Mouse (Mus musculus) ES-Bruce4 (cell line): ENCODE results near the gene Traf4. TPM values are rescaled to one million over a fixed set of nuclear protein-coding genes. Genes with fewer than 3 reads are reported as not detected.
"Not testable (repeated sequence)": the region's sequence is repeated elsewhere in the genome, so short reads cannot be mapped to it uniquely, and the experiment has no call there.

Experiments
- H3K27ac ChIP-seq: 2 replicates; pipeline ENCODE4 v1.5.1; 2012; ENCODE audit warnings: low read length, inconsistent platforms; ENCODE audit not compliant: insufficient read depth
- H3K27me3 ChIP-seq: 2 replicates; pipeline ENCODE4 v1.6.1; 2012; ENCODE audit warnings: mild to moderate bottlenecking, low read length, inconsistent platforms; ENCODE audit not compliant: control insufficient read depth, poor library complexity, insufficient read depth, severe bottlenecking
- H3K36me3 ChIP-seq: 2 replicates; pipeline ENCODE4 v1.6.1; 2012; ENCODE audit warnings: inconsistent platforms, mild to moderate bottlenecking, low read length, moderate library complexity; ENCODE audit not compliant: control insufficient read depth, poor library complexity, insufficient read depth, severe bottlenecking
- H3K4me1 ChIP-seq: one replicate; pipeline ENCODE4 v1.8.1; 2011; ENCODE audit warnings: low read length; ENCODE audit not compliant: control insufficient read depth, insufficient read depth
- H3K4me3 ChIP-seq: 2 replicates; pipeline ENCODE4 v1.5.1; 2011; ENCODE audit warnings: low read depth, mild to moderate bottlenecking, low read length
- H3K9ac ChIP-seq: 2 replicates; pipeline ENCODE4 v1.6.1; 2012; ENCODE audit warnings: low read depth, mild to moderate bottlenecking, inconsistent platforms; ENCODE audit not compliant: poor library complexity, severe bottlenecking
- H3K9me3 ChIP-seq: replicated peaks from 2 replicates; pipeline ENCODE4 v1.6.1; 2012; ENCODE audit warnings: mild to moderate bottlenecking, low read length, inconsistent platforms; ENCODE audit not compliant: control insufficient read depth, poor library complexity, insufficient read depth, severe bottlenecking
- CTCF ChIP-seq: IDR thresholded peaks from one replicate; pipeline ENCODE4 v1.8.1; 2011; ENCODE audit warnings: low read depth, low read length
- EP300 ChIP-seq: IDR thresholded peaks from 2 replicates; pipeline ENCODE4 v1.6.1; 2011; ENCODE audit warnings: low read depth, low read length; ENCODE audit not compliant: insufficient read depth
- POLR2A ChIP-seq: IDR thresholded peaks from one replicate; pipeline ENCODE4 v1.8.1; 2011; ENCODE audit warnings: low read length; ENCODE audit not compliant: insufficient read depth
- polyA plus RNA-seq: library from polyadenylated mRNA; stranded (reverse); fragments of >200 nt; gene quantifications from 2 replicates; pipeline ENCODE4 v1.2.4, GENCODE M21; 2011; ENCODE audit warnings: low read depth; ENCODE audit not compliant: missing spikeins, insufficient read depth, insufficient read length

Traf4 gene
- polyA plus RNA-seq, 1 experiment = 87.4 TPM

DNA sequence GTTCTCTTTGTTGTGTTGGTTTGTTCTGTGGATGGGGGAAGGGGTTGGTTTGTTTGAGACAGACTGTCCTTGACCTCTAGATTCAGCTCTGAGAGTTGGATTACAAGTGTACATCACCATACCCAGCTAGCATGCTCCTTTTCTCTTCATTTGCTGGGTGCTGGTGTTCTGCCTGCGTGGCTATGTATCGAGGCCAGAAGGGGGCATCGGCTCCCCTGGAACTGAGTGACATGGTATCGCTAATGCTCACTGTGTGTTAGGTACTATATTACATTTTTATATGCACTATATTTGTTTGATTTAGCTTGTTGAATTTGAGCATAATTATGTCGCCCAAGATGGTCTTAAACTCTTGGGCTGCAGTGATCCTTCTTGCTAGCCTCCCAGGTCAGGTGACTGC lies 19.2 kb downstream of the Traf4 start:
- TF ChIP-seq POLR2A (no peak), CTCF (peak; percentile 51)
- no peak overlapping the region for H3K27ac ChIP-seq
- no peaks in the 10 kb centered on the region for H3K4me1 ChIP-seq
- H3K36me3 ChIP-seq = peaks cover 7% of the 10 kb centered on the region
- H3K27me3 ChIP-seq = no peaks in the 10 kb centered on the region
- no peaks in the 10 kb centered on the region for H3K9me3 ChIP-seq
- H3K4me3 ChIP-seq = no peak overlapping the region
- no peak overlapping the region for H3K9ac ChIP-seq

DNA sequence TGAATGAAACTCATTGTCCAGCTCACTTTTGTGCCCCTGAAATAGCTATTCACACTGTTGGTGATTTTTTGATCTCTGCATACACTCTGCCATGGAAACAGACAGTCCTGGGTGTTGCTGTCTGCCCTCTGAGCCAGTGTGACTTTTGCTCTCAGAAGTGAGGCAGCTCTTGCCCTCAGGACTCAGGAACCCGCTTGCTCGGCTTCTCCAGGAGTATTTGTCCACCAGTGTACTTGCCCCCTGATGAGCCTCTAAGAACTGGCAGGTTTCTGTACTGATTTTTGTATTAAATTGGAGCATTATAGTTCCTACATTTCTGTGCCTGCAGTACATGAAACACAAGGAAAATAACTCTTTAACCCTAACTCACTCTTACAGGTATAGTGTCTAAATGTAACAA lies 21.9 kb downstream of the Traf4 start:
- H3K4me3 ChIP-seq = no peak overlapping the region
- H3K27me3 ChIP-seq = no peaks in the 10 kb centered on the region
- TF ChIP-seq EP300 (no peak), CTCF (no peak), POLR2A (no peak)
- H3K4me1 ChIP-seq = no peaks in the 10 kb centered on the region
- peaks cover 5% of the 10 kb centered on the region for H3K36me3 ChIP-seq
- H3K27ac ChIP-seq = no peak overlapping the region
- no peaks in the 10 kb centered on the region for H3K9me3 ChIP-seq
- H3K9ac ChIP-seq = no peak overlapping the region

DNA sequence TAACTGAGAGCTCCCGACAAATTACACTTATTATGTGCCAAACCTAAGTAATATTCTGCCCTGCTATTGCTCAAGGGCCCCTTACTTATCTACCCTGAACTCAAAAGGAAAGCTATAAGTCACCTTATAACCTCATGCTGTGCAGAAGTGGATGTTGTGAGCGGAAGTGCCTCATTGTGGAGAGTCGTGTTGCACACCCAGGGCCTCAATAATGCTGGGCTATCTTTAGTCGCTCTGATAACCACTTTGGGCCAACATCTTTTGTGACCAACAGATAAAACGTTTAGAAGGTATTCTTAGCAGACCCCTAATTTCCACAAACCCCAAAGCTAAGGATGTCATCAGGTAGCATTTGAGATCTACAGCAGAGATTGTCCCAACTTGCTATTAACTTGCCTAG lies 24.7 kb downstream of the Traf4 start:
- H3K27ac ChIP-seq = no peak overlapping the region
- H3K36me3 ChIP-seq = peaks cover 5% of the 10 kb centered on the region
- H3K4me1 ChIP-seq = no peaks in the 10 kb centered on the region
- no peaks in the 10 kb centered on the region for H3K9me3 ChIP-seq
- no peak for TF ChIP-seq EP300
- TF ChIP-seq CTCF = no peak
- TF ChIP-seq POLR2A = no peak
- H3K9ac ChIP-seq = no peak overlapping the region
- H3K27me3 ChIP-seq = no peaks in the 10 kb centered on the region
- no peak overlapping the region for H3K4me3 ChIP-seq

DNA sequence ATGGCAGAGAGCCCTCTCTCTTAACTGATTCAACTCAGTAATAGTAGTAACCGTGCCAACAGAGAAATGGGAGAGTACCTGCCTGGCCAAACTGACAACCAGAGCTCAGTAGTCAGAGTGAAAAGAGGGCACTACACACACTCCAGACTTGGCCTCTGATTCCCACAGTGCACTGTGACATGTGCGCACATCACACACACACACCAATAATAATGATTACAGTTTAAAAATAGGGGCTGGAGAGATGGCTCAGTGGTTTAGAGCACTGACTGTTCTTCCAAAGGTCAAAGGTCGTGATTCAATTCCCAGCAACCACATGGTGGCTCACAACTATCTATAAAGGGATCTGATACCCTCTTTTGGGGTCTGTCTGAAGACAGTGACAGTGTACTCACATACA lies 27.4 kb downstream of the Traf4 start:
- TF ChIP-seq POLR2A (no peak), EP300 (no peak), CTCF (no peak)
- H3K9me3 ChIP-seq = no peaks in the 10 kb centered on the region
- peaks cover under 1% of the 10 kb centered on the region; the same call in 1 of the 2 replicates for H3K36me3 ChIP-seq

DNA sequence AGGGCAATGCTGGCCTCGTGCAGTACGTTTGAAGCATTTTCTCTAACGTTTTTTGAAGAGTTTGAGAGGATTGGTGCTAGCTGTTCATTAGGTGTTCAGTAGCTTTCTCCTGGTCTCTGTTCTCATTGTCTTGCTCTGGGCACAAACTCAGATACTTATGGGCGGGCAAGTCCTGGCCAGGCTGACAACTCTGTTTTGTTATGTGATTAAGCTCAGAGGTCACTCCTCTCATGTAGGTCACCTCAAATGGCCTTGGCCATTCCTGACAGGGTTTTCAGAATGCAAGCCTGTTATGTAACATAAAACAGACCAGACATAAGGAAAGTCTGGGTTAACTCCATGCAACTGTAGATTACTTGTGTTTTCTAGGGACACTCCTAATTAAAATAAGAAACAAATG lies 27.8 kb downstream of the Traf4 start:
- no peaks in the 10 kb centered on the region for H3K27me3 ChIP-seq
- peak overlapping the region; percentile 59; the same call in 1 of the 2 replicates for H3K27ac ChIP-seq
- no peak overlapping the region for H3K4me3 ChIP-seq
- TF ChIP-seq EP300 (no peak), CTCF (no peak), POLR2A (no peak)
- no peaks in the 10 kb centered on the region for H3K4me1 ChIP-seq
- no peaks in the 10 kb centered on the region for H3K9me3 ChIP-seq
- H3K36me3 ChIP-seq = no peaks in the 10 kb centered on the region
- H3K9ac ChIP-seq = no peak overlapping the region

More for the DNA sequence above, 27.4 kb downstream of the Traf4 start:
- Histone ChIP-seq H3K9ac (no peak overlapping the region), H3K27me3 (no peaks in the 10 kb centered on the region), H3K4me1 (no peaks in the 10 kb centered on the region), H3K4me3 (no peak overlapping the region), H3K27ac (no peak overlapping the region)

DNA sequence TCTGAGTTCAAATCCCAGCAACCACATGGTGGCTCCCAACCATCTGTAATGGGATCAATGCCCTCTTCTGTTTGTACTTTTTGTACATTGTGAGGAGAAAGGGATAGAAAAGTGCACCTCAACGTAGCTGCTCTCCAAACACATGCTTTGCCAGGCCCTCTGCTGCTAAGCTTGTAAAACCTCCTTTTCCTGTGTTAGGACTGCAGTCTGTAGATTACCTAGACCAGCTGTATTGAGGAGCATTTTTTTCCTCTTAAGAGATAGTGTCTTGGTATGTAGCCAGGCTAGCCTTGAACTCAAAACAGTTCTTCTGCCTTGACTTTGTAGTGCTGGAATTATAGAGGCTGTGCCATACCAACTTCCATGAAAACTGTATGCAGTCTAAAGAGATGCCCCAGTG lies 29.3 kb downstream of the Traf4 start:
- Histone ChIP-seq H3K36me3 (no peaks in the 10 kb centered on the region), H3K9me3 (no peaks in the 10 kb centered on the region), H3K27me3 (no peaks in the 10 kb centered on the region), H3K9ac (no peak overlapping the region), H3K27ac (no peak overlapping the region), H3K4me3 (no peak overlapping the region), H3K4me1 (no peaks in the 10 kb centered on the region)
- no peak for TF ChIP-seq POLR2A
- TF ChIP-seq CTCF = no peak

DNA sequence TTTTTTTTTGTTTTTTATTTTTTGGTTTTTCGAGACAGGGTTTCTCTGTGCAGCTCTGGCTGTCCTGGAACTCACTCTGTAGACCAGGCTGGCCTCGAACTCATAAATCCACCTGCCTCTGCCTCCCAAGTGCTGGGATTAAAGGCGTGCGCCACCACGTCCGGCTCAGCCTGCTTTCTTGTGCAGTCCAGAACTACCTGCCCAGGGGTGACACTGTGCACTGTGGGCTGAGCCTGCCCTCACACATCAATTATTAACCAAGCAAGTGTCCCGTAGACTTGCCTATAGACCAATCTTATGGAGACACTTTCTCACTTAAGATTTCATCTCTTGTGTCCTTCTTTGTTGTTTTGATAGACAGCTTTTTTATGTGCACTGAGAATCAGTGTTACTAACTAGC lies 30.1 kb downstream of the Traf4 start:
- H3K27me3 ChIP-seq, H3K9me3 ChIP-seq, H3K4me1 ChIP-seq, H3K27ac ChIP-seq, H3K4me3 ChIP-seq, H3K36me3 ChIP-seq: not testable (repeated sequence)
- 0 out of 2 replicates have a peak overlapping the region, but pooled peaks have one; percentile 27 for H3K9ac ChIP-seq
